Mouse (Mus musculus): ENCODE measurements around the gene Pmepa1. TPM values are rescaled to one million over a fixed set of nuclear protein-coding genes. Genes with fewer than 3 reads are reported as not detected.

The Pmepa1 gene
- polyA plus RNA-seq, 1 experiment from 2014 or later: 6.5 TPM

- H3K9ac ChIP-seq (ENCODE audit: low read length): peak overlapping the region; percentile 14; the same call in 1 of the 2 replicates
- peak overlapping the region; percentile 85 to 86 for H3K27ac ChIP-seq (replicated peaks in 1 of 2; ENCODE audit: control insufficient read depth in 1 of 2, insufficient read depth in 1 of 2, low read depth in 2 of 2, low read length in 2 of 2)
- H3K9me3 ChIP-seq (ENCODE audit: control insufficient read depth, low read length): no peaks in the 10 kb centered on the region
- H3K27me3 ChIP-seq (ENCODE audit: control insufficient read depth, insufficient read depth, low read length): no peaks in the 10 kb centered on the region
- peaks cover 14 to 21% of the 10 kb centered on the region in 2 experiments for H3K4me1 ChIP-seq (ENCODE audit: control insufficient read depth in 2 of 2, insufficient read depth in 2 of 2, low read length in 2 of 2)
- H3K4me2 ChIP-seq (ENCODE audit: low read length): peak overlapping the region; percentile 56
- peak; percentile 70 for ATAC-seq (ENCODE audit: insufficient number of reproducible peaks, insufficient read depth, low FRiP score, low read depth)
- no peaks in the 10 kb centered on the region for H3K36me3 ChIP-seq (ENCODE audit: control insufficient read depth, insufficient read depth, low read length)
- H3K4me3 ChIP-seq (ENCODE audit: control insufficient read depth in 1 of 2, insufficient read depth in 1 of 2, low read depth in 1 of 2, low read length in 2 of 2): peak overlapping the region in 1 of 2 experiments; percentile 14; a peak in 1 of 4 replicates
- 16% methylated on average over 11 of the region's 11 CpGs for WGBS
These were observed 30.6 kb upstream of the Pmepa1 start for GRCm38 (mm10) chr2:173306734-173307525.

GRCm38 (mm10) chr2:173305011-173305410 is 28.7 kb upstream of the Pmepa1 start:
- Histone ChIP-seq H3K9ac (ENCODE audit: low read length) (no peak overlapping the region), H3K4me3 (ENCODE audit: control insufficient read depth in 1 of 2, insufficient read depth in 1 of 2, low read depth in 1 of 2, low read length in 2 of 2) (no peak overlapping the region), H3K27ac (replicated peaks in 1 of 2; ENCODE audit: control insufficient read depth in 1 of 2, insufficient read depth in 1 of 2, low read depth in 2 of 2, low read length in 2 of 2) (no peak overlapping the region), H3K36me3 (ENCODE audit: control insufficient read depth, insufficient read depth, low read length) (no peaks in the 10 kb centered on the region), H3K4me2 (ENCODE audit: low read length) (no peak overlapping the region), H3K27me3 (ENCODE audit: control insufficient read depth, insufficient read depth, low read length) (no peaks in the 10 kb centered on the region), H3K9me3 (ENCODE audit: control insufficient read depth, low read length) (no peaks in the 10 kb centered on the region), H3K4me1 (ENCODE audit: control insufficient read depth in 2 of 2, insufficient read depth in 2 of 2, low read length in 2 of 2) (peaks cover 14 to 21% of the 10 kb centered on the region in 2 experiments)
- 15% methylated on average over 12 of the region's 12 CpGs for WGBS
- no peak for ATAC-seq (ENCODE audit: insufficient number of reproducible peaks, insufficient read depth, low FRiP score, low read depth)

- no peak overlapping the region for H3K4me3 ChIP-seq (ENCODE audit: control insufficient read depth in 1 of 2, insufficient read depth in 1 of 2, low read depth in 1 of 2, low read length in 2 of 2)
- H3K4me2 ChIP-seq (ENCODE audit: low read length): no peak overlapping the region
- H3K9me3 ChIP-seq (ENCODE audit: control insufficient read depth, low read length): 0 out of 2 replicates have a peak, but pooled peaks cover 3% of the 10 kb centered on the region
- no peak for ATAC-seq (ENCODE audit: insufficient number of reproducible peaks, insufficient read depth, low FRiP score, low read depth)
- 68% methylated on average over 28 of the region's 28 CpGs for WGBS
- H3K4me1 ChIP-seq (ENCODE audit: control insufficient read depth in 2 of 2, insufficient read depth in 2 of 2, low read length in 2 of 2): peaks cover 5 to 6% of the 10 kb centered on the region in 2 experiments
- H3K27ac ChIP-seq (replicated peaks in 1 of 2; ENCODE audit: control insufficient read depth in 1 of 2, insufficient read depth in 1 of 2, low read depth in 2 of 2, low read length in 2 of 2): no peak overlapping the region
- no peaks in the 10 kb centered on the region for H3K27me3 ChIP-seq (ENCODE audit: control insufficient read depth, insufficient read depth, low read length)
- H3K9ac ChIP-seq (ENCODE audit: low read length): no peak overlapping the region
- H3K36me3 ChIP-seq (ENCODE audit: control insufficient read depth, insufficient read depth, low read length): no peaks in the 10 kb centered on the region
These were observed 24.6 kb upstream of the Pmepa1 start for GRCm38 (mm10) chr2:173300663-173301630.

GRCm38 (mm10) chr2:173296408-173296807 is 20.1 kb upstream of the Pmepa1 start:
- WGBS: 79% methylated on average over 9 of the region's 9 CpGs
- Histone ChIP-seq H3K9me3 (ENCODE audit: control insufficient read depth, low read length) (0 out of 2 replicates have a peak, but pooled peaks cover 3% of the 10 kb centered on the region), H3K27me3 (ENCODE audit: control insufficient read depth, insufficient read depth, low read length) (no peaks in the 10 kb centered on the region), H3K4me1 (ENCODE audit: control insufficient read depth in 2 of 2, insufficient read depth in 2 of 2, low read length in 2 of 2) (no peaks in the 10 kb centered on the region), H3K9ac (ENCODE audit: low read length) (no peak overlapping the region), H3K4me2 (ENCODE audit: low read length) (no peak overlapping the region), H3K4me3 (ENCODE audit: control insufficient read depth in 1 of 2, insufficient read depth in 1 of 2, low read depth in 1 of 2, low read length in 2 of 2) (no peak overlapping the region), H3K36me3 (ENCODE audit: control insufficient read depth, insufficient read depth, low read length) (no peaks in the 10 kb centered on the region), H3K27ac (replicated peaks in 1 of 2; ENCODE audit: control insufficient read depth in 1 of 2, insufficient read depth in 1 of 2, low read depth in 2 of 2, low read length in 2 of 2) (no peak overlapping the region)
- ATAC-seq (ENCODE audit: insufficient number of reproducible peaks, insufficient read depth, low FRiP score, low read depth): no peak

- Histone ChIP-seq H3K4me2 (ENCODE audit: low read length) (no peak overlapping the region), H3K36me3 (ENCODE audit: control insufficient read depth, insufficient read depth, low read length) (no peaks in the 10 kb centered on the region), H3K27ac (replicated peaks in 1 of 2; ENCODE audit: control insufficient read depth in 1 of 2, insufficient read depth in 1 of 2, low read depth in 2 of 2, low read length in 2 of 2) (no peak overlapping the region), H3K9ac (ENCODE audit: low read length) (no peak overlapping the region), H3K9me3 (ENCODE audit: control insufficient read depth, low read length) (no peaks in the 10 kb centered on the region), H3K4me1 (ENCODE audit: control insufficient read depth in 2 of 2, insufficient read depth in 2 of 2, low read length in 2 of 2) (no peaks in the 10 kb centered on the region), H3K4me3 (ENCODE audit: control insufficient read depth in 1 of 2, insufficient read depth in 1 of 2, low read depth in 1 of 2, low read length in 2 of 2) (no peak overlapping the region), H3K27me3 (ENCODE audit: control insufficient read depth, insufficient read depth, low read length) (no peaks in the 10 kb centered on the region)
- WGBS: 69% methylated on average over 6 of the region's 6 CpGs
- ATAC-seq (ENCODE audit: insufficient number of reproducible peaks, insufficient read depth, low FRiP score, low read depth): no peak
These were observed 16.7 kb upstream of the Pmepa1 start for GRCm38 (mm10) chr2:173293042-173293441.

- H3K4me2 ChIP-seq (ENCODE audit: low read length): no peak overlapping the region
- H3K27ac ChIP-seq (replicated peaks in 1 of 2; ENCODE audit: control insufficient read depth in 1 of 2, insufficient read depth in 1 of 2, low read depth in 2 of 2, low read length in 2 of 2): no peak overlapping the region
- ATAC-seq (ENCODE audit: insufficient number of reproducible peaks, insufficient read depth, low FRiP score, low read depth): no peak
- WGBS: 92% methylated on average over 2 of the region's 2 CpGs
- no peak overlapping the region for H3K9ac ChIP-seq (ENCODE audit: low read length)
- no peaks in the 10 kb centered on the region for H3K4me1 ChIP-seq (ENCODE audit: control insufficient read depth in 2 of 2, insufficient read depth in 2 of 2, low read length in 2 of 2)
- no peaks in the 10 kb centered on the region for H3K36me3 ChIP-seq (ENCODE audit: control insufficient read depth, insufficient read depth, low read length)
- no peaks in the 10 kb centered on the region for H3K27me3 ChIP-seq (ENCODE audit: control insufficient read depth, insufficient read depth, low read length)
- H3K4me3 ChIP-seq (ENCODE audit: control insufficient read depth in 1 of 2, insufficient read depth in 1 of 2, low read depth in 1 of 2, low read length in 2 of 2): no peak overlapping the region
- H3K9me3 ChIP-seq (ENCODE audit: control insufficient read depth, low read length): no peaks in the 10 kb centered on the region
These were observed 16.2 kb upstream of the Pmepa1 start for GRCm38 (mm10) chr2:173292551-173292950.

GRCm38 (mm10) chr2:173290981-173291380 is 14.6 kb upstream of the Pmepa1 start:
- H3K4me1 ChIP-seq (ENCODE audit: control insufficient read depth in 2 of 2, insufficient read depth in 2 of 2, low read length in 2 of 2): no peaks in the 10 kb centered on the region; a peak in 1 of 4 replicates

More at GRCm38 (mm10) chr2:173290981-173291380, 14.6 kb upstream of the Pmepa1 start:
- H3K9me3 ChIP-seq (ENCODE audit: control insufficient read depth, low read length): no peaks in the 10 kb centered on the region
- no peak overlapping the region for H3K27ac ChIP-seq (replicated peaks in 1 of 2; ENCODE audit: control insufficient read depth in 1 of 2, insufficient read depth in 1 of 2, low read depth in 2 of 2, low read length in 2 of 2)
- H3K36me3 ChIP-seq (ENCODE audit: control insufficient read depth, insufficient read depth, low read length): no peaks in the 10 kb centered on the region
- H3K4me3 ChIP-seq (ENCODE audit: control insufficient read depth in 1 of 2, insufficient read depth in 1 of 2, low read depth in 1 of 2, low read length in 2 of 2): no peak overlapping the region
- no peak for ATAC-seq (ENCODE audit: insufficient number of reproducible peaks, insufficient read depth, low FRiP score, low read depth)
- no peak overlapping the region for H3K4me2 ChIP-seq (ENCODE audit: low read length)
- H3K9ac ChIP-seq (ENCODE audit: low read length): no peak overlapping the region
- WGBS: 92% methylated on average over 11 of the region's 11 CpGs
- H3K27me3 ChIP-seq (ENCODE audit: control insufficient read depth, insufficient read depth, low read length): no peaks in the 10 kb centered on the region
